Mouse (Mus musculus) inflammation-experienced regulatory T-cells, adult 6 months (primary cell): Measurements from ENCODE around the gene Mc3r. TPM values are rescaled to one million over a fixed set of nuclear protein-coding genes. Genes with fewer than 3 reads are reported as not detected.

Experiments used
- ATAC-seq: one replicate; pipeline ENCODE4 v1.8.0; 2017
- polyA plus RNA-seq, 3 experiments: library from polyadenylated mRNA; unstranded; fragments of 100-300 nt; shearing (Covaris generic); gene quantifications; one replicate each; pipeline ENCODE4 v1.2.1; 2017

Mc3r gene
- not detected for polyA plus RNA-seq

- no peak for ATAC-seq
Observed at GRCm38 (mm10) chr2:172248106-172248764, at the start of gene Mc3r. Mc3r (plus strand) TSS chr2:172248492.

DNA sequence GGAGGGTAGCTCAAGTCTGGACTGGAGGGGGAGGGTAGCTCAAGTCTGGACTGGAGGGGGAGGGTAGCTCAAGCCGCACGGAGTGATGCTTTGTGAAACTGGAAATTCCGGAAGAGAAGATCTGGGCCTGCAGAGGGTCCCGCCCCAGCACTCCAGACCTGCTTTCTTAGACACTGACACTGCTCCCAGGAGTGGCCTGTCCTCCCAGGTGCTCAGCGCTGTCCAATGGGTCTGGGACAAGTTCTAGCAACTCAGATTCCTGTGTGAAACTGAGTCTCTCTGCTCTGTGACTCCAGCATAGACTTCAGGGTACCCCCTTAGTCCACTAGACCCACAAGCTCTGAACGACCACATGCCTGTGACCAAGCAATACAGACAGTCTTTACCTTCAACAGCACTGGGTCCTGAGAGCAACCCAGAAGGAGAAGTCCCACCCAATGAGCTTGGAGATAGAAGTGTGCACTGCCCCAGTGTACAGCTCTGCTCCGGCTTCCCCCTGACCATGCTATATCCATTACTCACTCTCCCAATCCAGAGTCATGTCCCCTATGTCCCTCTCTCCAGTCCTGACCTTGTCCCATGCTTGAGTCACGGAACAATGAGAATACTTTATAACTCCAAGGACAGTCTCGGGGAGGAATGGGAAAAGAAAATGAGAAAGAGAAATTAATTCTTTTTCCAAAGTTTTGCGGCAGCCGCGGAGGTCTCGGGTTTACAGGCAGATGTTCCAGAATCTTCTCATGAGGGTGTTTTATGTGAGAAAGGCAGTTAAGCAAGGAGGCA is 46.1 kb upstream of the Mc3r start:
- no peak for ATAC-seq

GRCm38 (mm10) chr2:172207003-172207402 is 41.3 kb upstream of the Mc3r start:
- no peak for ATAC-seq

- ATAC-seq, result no peak
Observed at GRCm38 (mm10) chr2:172213480-172213879, 34.8 kb upstream of the Mc3r start.

- ATAC-seq, result no peak
Observed at GRCm38 (mm10) chr2:172214336-172214735, 34.0 kb upstream of the Mc3r start.

- ATAC-seq, result no peak
Observed at GRCm38 (mm10) chr2:172215508-172216162, 32.7 kb upstream of the Mc3r start.

- no peak for ATAC-seq
Observed at GRCm38 (mm10) chr2:172216163-172216915, 32.0 kb upstream of the Mc3r start.

DNA sequence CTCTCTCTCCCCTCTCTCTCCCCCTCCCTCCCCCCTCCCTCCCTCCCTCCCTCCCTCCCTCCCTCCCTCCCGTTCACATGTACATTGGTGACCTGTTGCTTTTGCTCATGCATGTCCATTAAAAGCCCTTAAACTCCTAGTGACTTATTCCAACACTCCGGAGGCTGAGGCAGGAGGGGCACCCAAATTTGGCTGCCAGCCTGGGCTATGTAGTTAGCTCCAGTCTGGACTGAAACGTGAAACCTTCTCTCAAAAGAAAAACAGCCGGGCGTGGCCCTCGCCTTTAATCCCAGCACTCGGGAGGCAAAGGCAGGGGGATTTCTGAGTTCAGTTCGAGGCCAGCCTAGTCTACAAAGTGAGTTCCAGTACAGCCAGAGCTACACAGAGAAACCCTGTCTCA is 30.4 kb upstream of the Mc3r start:
- ATAC-seq, result no peak

- no peak for ATAC-seq
Observed at GRCm38 (mm10) chr2:172219186-172219585, 29.1 kb upstream of the Mc3r start.

GRCm38 (mm10) chr2:172221656-172222393 is 26.5 kb upstream of the Mc3r start:
- no peak for ATAC-seq

DNA sequence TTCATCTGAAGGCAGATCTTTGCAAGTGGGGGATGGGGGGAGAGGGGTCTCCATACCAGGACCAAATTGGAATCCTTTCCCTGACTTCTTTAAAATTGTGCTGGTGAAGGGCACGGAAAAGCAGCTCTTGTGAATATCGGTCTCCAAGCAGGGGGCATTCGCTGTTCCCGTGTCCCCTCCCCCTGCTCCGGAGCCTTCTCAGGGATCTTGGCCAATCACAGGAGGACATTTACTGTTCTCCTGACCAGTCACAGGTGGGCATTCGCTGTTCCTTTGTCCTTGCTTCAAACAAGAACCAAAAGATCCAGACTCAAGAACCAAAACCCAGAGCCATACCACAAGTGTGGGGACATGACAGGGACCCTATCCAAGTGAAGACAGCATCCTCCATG is 25.9 kb upstream of the Mc3r start:
- ATAC-seq, result no peak

GRCm38 (mm10) chr2:172222891-172223290 is 25.4 kb upstream of the Mc3r start:
- no peak for ATAC-seq

GRCm38 (mm10) chr2:172223451-172224200 is 24.7 kb upstream of the Mc3r start:
- no peak for ATAC-seq

DNA sequence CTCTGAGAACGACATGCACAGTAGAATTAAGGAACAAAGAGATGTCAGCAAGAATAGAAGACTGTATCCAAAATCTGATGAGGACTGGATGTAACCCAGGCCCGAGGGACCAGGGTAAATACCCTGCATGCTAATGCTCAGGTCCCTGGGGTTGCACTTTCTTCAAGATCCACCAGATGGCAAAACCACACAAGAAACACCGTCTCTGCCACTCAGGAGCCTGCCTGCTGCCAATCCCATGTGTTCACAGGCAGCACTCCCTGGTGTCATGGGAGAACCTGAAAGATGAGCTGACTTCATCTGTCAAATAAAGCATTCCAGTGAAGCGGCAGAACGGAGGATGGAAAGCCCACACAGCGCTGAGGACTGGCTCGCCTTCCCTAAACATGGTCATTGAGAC is 21.3 kb upstream of the Mc3r start:
- no peak for ATAC-seq

DNA sequence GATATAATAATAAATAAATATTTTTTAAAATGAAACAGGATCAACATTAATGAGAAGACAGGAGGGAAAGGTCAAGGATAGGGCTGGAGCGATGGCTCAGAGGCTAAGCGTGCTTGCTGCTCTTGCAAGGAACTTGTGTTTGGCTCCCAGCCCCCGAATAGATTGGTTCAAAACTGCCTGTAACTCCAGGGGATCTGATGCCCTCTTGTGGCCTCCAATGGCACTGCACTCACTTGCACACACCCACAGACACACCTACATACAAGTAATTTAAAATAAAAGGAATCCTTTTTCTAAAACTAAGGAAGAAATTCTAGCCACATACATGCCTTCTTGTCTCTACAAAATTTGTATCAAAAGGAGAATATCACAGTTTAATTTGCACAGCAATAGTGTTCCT is 20.5 kb upstream of the Mc3r start:
- no peak for ATAC-seq

- ATAC-seq, result no peak
Observed at GRCm38 (mm10) chr2:172229190-172229589, 19.1 kb upstream of the Mc3r start.

DNA sequence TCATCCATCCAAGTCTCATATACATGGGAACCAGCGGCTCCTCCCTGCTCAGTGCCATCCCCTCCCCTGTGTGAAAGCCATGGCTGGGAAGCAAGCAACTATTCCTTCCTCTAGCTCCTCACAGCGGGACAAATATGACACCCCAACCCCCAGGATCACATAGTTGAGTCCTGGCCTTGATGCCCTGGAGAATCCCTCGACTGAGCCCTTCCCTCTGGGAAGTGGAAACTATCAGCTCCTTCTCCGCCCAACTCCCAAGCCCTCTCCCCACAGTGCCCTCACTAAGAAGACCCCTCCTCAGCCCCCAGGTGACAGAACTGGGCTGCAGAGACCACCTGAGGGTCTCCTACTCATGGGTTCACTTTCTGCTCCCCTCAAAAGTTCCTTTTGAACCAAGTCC is 18.2 kb upstream of the Mc3r start:
- ATAC-seq, result no peak

GRCm38 (mm10) chr2:172238220-172238619 is 10.1 kb upstream of the Mc3r start:
- ATAC-seq, result no peak

- no peak for ATAC-seq
Observed at GRCm38 (mm10) chr2:172241031-172241430, 7.3 kb upstream of the Mc3r start.

- no peak for ATAC-seq
Observed at GRCm38 (mm10) chr2:172245497-172245896, 2.8 kb upstream of the Mc3r start.

- ATAC-seq, result no peak
Observed at GRCm38 (mm10) chr2:172249336-172249735, 1.0 kb downstream of the Mc3r start.

DNA sequence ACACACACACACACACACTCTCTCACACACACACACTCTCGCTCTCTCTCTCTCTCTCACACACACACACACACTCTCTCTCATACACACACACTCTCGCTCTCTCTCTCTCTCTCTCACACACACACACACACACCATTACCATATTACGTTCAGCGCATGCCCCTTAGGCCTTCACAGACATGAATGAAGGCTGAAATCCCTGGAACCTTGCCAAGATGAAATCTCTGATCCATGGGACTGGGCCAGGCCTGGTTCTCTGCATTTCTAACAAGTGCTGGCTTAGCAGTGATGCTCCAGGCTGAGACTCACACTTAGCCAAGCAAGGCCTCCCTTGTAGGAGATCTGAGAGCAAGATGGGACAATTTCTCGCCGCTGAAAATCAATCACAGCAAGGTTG is 8.1 kb downstream of the Mc3r start:
- ATAC-seq, result no peak
